Mouse (Mus musculus): ENCODE data around the gene Krt73.

Gene Krt73

GRCm38 (mm10) chr15:101802296-101802835 is at the start of gene Krt73:
Krt73 (minus strand) TSS chr15:101802346.
- no peak for DNase-seq

- DNase-seq = no peak
Observed at GRCm38 (mm10) chr15:101850694-101851093, 48.5 kb upstream of the Krt73 start, which contains the start of gene Krt1. Krt1 (minus strand) TSS chr15:101850794.

GRCm38 (mm10) chr15:101845971-101846403 is 43.8 kb upstream of the Krt73 start:
- DNase-seq = peak; percentile 5

- no peak for DNase-seq
Observed at GRCm38 (mm10) chr15:101843192-101843591, 41.0 kb upstream of the Krt73 start.

GRCm38 (mm10) chr15:101834784-101835328 is 32.7 kb upstream of the Krt73 start:
- DNase-seq = no peak

- no peak for DNase-seq
Observed at GRCm38 (mm10) chr15:101833131-101833530, 31.0 kb upstream of the Krt73 start.

GRCm38 (mm10) chr15:101829441-101829840 is 27.3 kb upstream of the Krt73 start:
- no peak for DNase-seq

GRCm38 (mm10) chr15:101821786-101822185 is 19.6 kb upstream of the Krt73 start:
- no peak for DNase-seq

GRCm38 (mm10) chr15:101817875-101818274 is 15.7 kb upstream of the Krt73 start, which contains the start of gene Krt2:
Krt2 (minus strand) TSS chr15:101818169.
- no peak for DNase-seq

- no peak for DNase-seq
Observed at GRCm38 (mm10) chr15:101803052-101803822, 1.1 kb upstream of the Krt73 start.

GRCm38 (mm10) chr15:101790867-101791266 is 11.3 kb downstream of the Krt73 start:
- DNase-seq = no peak

- no peak for DNase-seq
Observed at GRCm38 (mm10) chr15:101786360-101786759, 15.8 kb downstream of the Krt73 start, which contains the start of gene Krt72. Krt72 (minus strand) TSS chr15:101786460.

- DNase-seq = no peak
Observed at GRCm38 (mm10) chr15:101773420-101773819, 28.7 kb downstream of the Krt73 start.

GRCm38 (mm10) chr15:101772711-101773081 is 29.4 kb downstream of the Krt73 start:
- peak; percentile 79 for DNase-seq

GRCm38 (mm10) chr15:101772080-101772710 is 30.0 kb downstream of the Krt73 start:
- no peak for DNase-seq

GRCm38 (mm10) chr15:101770226-101770625 is 31.9 kb downstream of the Krt73 start:
- no peak for DNase-seq

Data from kidney, adult 11 months (tissue).